8 mouse cellular contexts compared by ENCODE assay signal in genomic region chr4:97773110-97773593, GRCm38 (mm10). TPM values are rescaled to one million over a fixed set of nuclear protein-coding genes. Genes with fewer than 3 reads are reported as not detected.
DNase-seq lines count a peak whose midpoint lies in the region; ATAC-seq lines count a peak whose summit lies in the region.

No protein-coding gene starts in this region.

- peak overlapping the region; percentile 72; the same call in 1 of the 2 replicates for H3K9ac ChIP-seq in hindbrain, embryonic 13.5 days

- peaks cover 37% of the 10 kb centered on the region for H3K4me1 ChIP-seq in hindbrain, embryonic 13.5 days (replicated peaks)

- ATAC-seq in hindbrain, embryonic 13.5 days (ENCODE audit: low FRiP score): peak; percentile 77

- peak overlapping the region; percentile 50 for H3K4me3 ChIP-seq in hindbrain, embryonic 13.5 days

- H3K9me3 ChIP-seq in hindbrain, embryonic 13.5 days: no peaks in the 10 kb centered on the region

- DNase-seq in WW6 (ENCODE audit: low read depth, low spot score): peak; percentile 85
- DNase-seq in cerebellum, postnatal 25 days: peak; percentile 81 to 90
- DNase-seq in frontal cortex, postnatal 14 days (ENCODE audit: low spot score in 2 of 2): peak; percentile 77 to 80
- peak; percentile 89 to 99 for DNase-seq in layer of hippocampus, postnatal 14 days (ENCODE audit: low spot score in 2 of 2)
- DNase-seq in lung, postnatal 14 days: peak; percentile 92
- peak; percentile 69 for DNase-seq in ovary, postnatal 36 days (ENCODE audit: low spot score)
- DNase-seq in thymus, postnatal 14 days: peak; percentile 93

- H3K27me3 ChIP-seq in hindbrain, embryonic 13.5 days: peaks cover 24% of the 10 kb centered on the region

- under 1% methylated on average over 14 of the region's 14 CpGs for whole genome bisulfite sequencing in hindbrain, embryonic 13.5 days

- H3K4me2 ChIP-seq in hindbrain, embryonic 13.5 days: peak overlapping the region; percentile 65

- peak overlapping the region; percentile 86 for H3K27ac ChIP-seq in hindbrain, embryonic 13.5 days

- no peaks in the 10 kb centered on the region for H3K36me3 ChIP-seq in hindbrain, embryonic 13.5 days

RNA-seq across cellular contexts. Expression of gene Nfia, which starts 0.6 kb away (rescaled TPM):
- polyA plus RNA-seq in hindbrain, embryonic 13.5 days (2015; fragmentation: Nextera tagmentation; extraction: Ambion mirVana): 48.1 and 53.2 TPM in 2 replicates
- 100 to 1,000 TPM; 131 to 132 TPM for total RNA-seq in layer of hippocampus, postnatal 14 days (2021)

RNA-seq across cellular contexts. Expression of gene E130114P18Rik, which starts 4.7 kb away (rescaled TPM):
- 34.2 and 37.0 TPM in 2 replicates for polyA plus RNA-seq in hindbrain, embryonic 13.5 days (2015; fragmentation: Nextera tagmentation; extraction: Ambion mirVana)
- total RNA-seq in layer of hippocampus, postnatal 14 days (2021): 10 to 100 TPM in 1 of 2 experiments, 1 to 10 TPM in 1; 8.4 to 11.7 TPM

Comparison
In these comparisons a context has a peak if more than half of its experiments do, and no peak if none do; other contexts are left out.
1. Peak in every context shown above with its lines: DNase-seq, ATAC-seq, H3K4me3 ChIP-seq and H3K27ac ChIP-seq.